8 mouse cellular contexts compared by ENCODE assay signal in genomic region chr2:65022363-65023240, GRCm38 (mm10). TPM values are rescaled to one million over a fixed set of nuclear protein-coding genes. Genes with fewer than 3 reads are reported as not detected.
A peak's percentile ranks its signal among the peaks of the same experiment; 100 is the strongest.
DNase-seq lines count a peak whose midpoint lies in the region; ATAC-seq and TF ChIP-seq lines count a peak whose summit lies in the region.

No protein-coding gene starts in this region.

- peak overlapping the region; percentile 69 for H3K9ac ChIP-seq in embryonic facial prominence, embryonic 14.5 days (ENCODE audit: low read depth, low read length)
- H3K9ac ChIP-seq in liver, adult 2 months (ENCODE audit: low read depth, low read length) = peak overlapping the region; percentile 95

- peaks cover 15% of the 10 kb centered on the region; the same call in 1 of the 2 replicates for H3K79me2 ChIP-seq in liver, adult 2 months (ENCODE audit: control insufficient read depth, insufficient read depth, low read length)
- H3K79me2 ChIP-seq in myocyte (ENCODE audit: control insufficient read depth, insufficient read depth) = no peaks in the 10 kb centered on the region

- H3K27ac ChIP-seq in embryonic facial prominence, embryonic 14.5 days (replicated peaks; ENCODE audit: low read depth, low read length) = no peak overlapping the region
- peak overlapping the region; percentile 81 for H3K27ac ChIP-seq in liver, adult 2 months (replicated peaks; ENCODE audit: insufficient read depth, low read depth, low read length)

- WGBS in embryonic facial prominence, embryonic 14.5 days = under 1% methylated on average over 47 of the region's 71 CpGs
- under 1% methylated on average over 65 of the region's 71 CpGs for WGBS in liver, adult 2 months

- H3K27me3 ChIP-seq in embryonic facial prominence, embryonic 14.5 days (replicated peaks; ENCODE audit: control insufficient read depth, insufficient read depth, low read length) = 0 out of 2 replicates have a peak, but pooled peaks cover 3% of the 10 kb centered on the region
- no peaks in the 10 kb centered on the region for H3K27me3 ChIP-seq in liver, adult 2 months (ENCODE audit: control insufficient read depth, insufficient read depth, low read length)
- no peaks in the 10 kb centered on the region for H3K27me3 ChIP-seq in myocyte (ENCODE audit: control insufficient read depth, insufficient read depth, insufficient read length)

- peak overlapping the region; percentile 100 for H3K4me2 ChIP-seq in embryonic facial prominence, embryonic 14.5 days (ENCODE audit: low read depth, low read length)
- H3K4me2 ChIP-seq in myocyte (ENCODE audit: low read depth) = peak overlapping the region; percentile 85

- H3ac ChIP-seq in myocyte (ENCODE audit: control insufficient read depth, insufficient read length) = peak overlapping the region; percentile 5

- ATAC-seq in embryonic facial prominence, embryonic 14.5 days (ENCODE audit: low read depth) = peak; percentile 93

- no peaks in the 10 kb centered on the region for H3K9me3 ChIP-seq in embryonic facial prominence, embryonic 14.5 days (ENCODE audit: control insufficient read depth, low read length)

- DNase-seq in spleen, adult 18-20 months = peak; percentile 5 to 18
- DNase-seq in spleen, adult 12 weeks (ENCODE audit: low spot score) = no peak
- DNase-seq in embryonic facial prominence, embryonic 14.5 days (ENCODE audit: low spot score) = peak; percentile 73
- peak; percentile 68 to 77 for DNase-seq in heart, adult 9 months (ENCODE audit: low spot score in 2 of 2)
- peak; percentile 68 for DNase-seq in kidney, adult 9 months
- DNase-seq in liver, adult 2 months (ENCODE audit: extremely low read depth, low read depth, low spot score) = peak; percentile 69
- peak; percentile 40 for DNase-seq in telencephalon, adult 2 months (ENCODE audit: low read depth, low spot score)

- TF ChIP-seq CTCF in liver, adult 2 months (IDR thresholded peaks at IDR 0.05; ENCODE audit: low read depth, low read length) = peak; percentile 63

- no peaks in the 10 kb centered on the region for H3K36me3 ChIP-seq in embryonic facial prominence, embryonic 14.5 days (ENCODE audit: control insufficient read depth, insufficient read depth, low read length)
- no peaks in the 10 kb centered on the region; the same call in 1 of the 2 replicates for H3K36me3 ChIP-seq in liver, adult 2 months (ENCODE audit: control insufficient read depth, insufficient read depth, low read length)
- no peaks in the 10 kb centered on the region for H3K36me3 ChIP-seq in myocyte (ENCODE audit: control insufficient read depth, insufficient read depth)

- peak; percentile 64; the same call in 1 of the 2 replicates for TF ChIP-seq POLR2A in liver, adult 2 months (IDR thresholded peaks at IDR 0.05; ENCODE audit: extremely low read depth, insufficient read depth, low read length)
- no peak for TF ChIP-seq POLR2A in myocyte (IDR thresholded peaks at IDR 0.05; ENCODE audit: insufficient read length, low read depth)

- peak overlapping the region; percentile 77 for H3K4me3 ChIP-seq in embryonic facial prominence, embryonic 14.5 days (ENCODE audit: low read depth, low read length)
- peak overlapping the region; percentile 90 for H3K4me3 ChIP-seq in liver, adult 2 months (ENCODE audit: insufficient read depth, low read depth, low read length)
- peak overlapping the region; percentile 14 for H3K4me3 ChIP-seq in myocyte

- no peaks in the 10 kb centered on the region for H3K4me1 ChIP-seq in embryonic facial prominence, embryonic 14.5 days (ENCODE audit: control insufficient read depth, insufficient read depth, low read length)
- peaks cover 8% of the 10 kb centered on the region for H3K4me1 ChIP-seq in liver, adult 2 months (ENCODE audit: control insufficient read depth, insufficient read depth, low read length)

TF ChIP-seq in myocyte, 11 proteins besides CTCF, POLR2A, EP300 and RAD21:
- no peak for TF ChIP-seq USF1 (IDR thresholded peaks at IDR 0.05; ENCODE audit: low read depth)
- no peak for TF ChIP-seq CEBPB (IDR thresholded peaks at IDR 0.05; ENCODE audit: insufficient read depth, poor library complexity, severe bottlenecking)
- TF ChIP-seq SRF (IDR thresholded peaks at IDR 0.05; ENCODE audit: control insufficient read depth, insufficient read length, low read depth) = no peak
- no peak for TF ChIP-seq E2F4 (IDR thresholded peaks at IDR 0.05; ENCODE audit: insufficient read depth)
- TF ChIP-seq TCF3 (IDR thresholded peaks at IDR 0.05; ENCODE audit: insufficient read length, low read depth) = no peak
- TF ChIP-seq TCF12 (IDR thresholded peaks at IDR 0.05; ENCODE audit: insufficient read depth, poor library complexity, severe bottlenecking) = no peak
- TF ChIP-seq MAX (IDR thresholded peaks at IDR 0.05; ENCODE audit: low read depth) = no peak

RNA-seq across cellular contexts. Expression of gene Grb14, which starts 2.2 kb away (rescaled TPM):
- polyA plus RNA-seq in embryonic facial prominence, embryonic 14.5 days (2014; fragmentation: Nextera tagmentation; extraction: Ambion mirVana) = 11.6 and 12.0 TPM in 2 replicates
- total RNA-seq in liver, adult 2 months (2014; rRNA removed) = 43.8 and 47.6 TPM in 2 replicates
- polyA plus RNA-seq in liver, adult 2 months (2012; rRNA removed) = 16.1 and 17.6 TPM in 2 replicates
- 0.66 TPM for polyA plus RNA-seq in myocyte (2012; fragmentation: generic; extraction: Trizol)

Comparison
In these comparisons a context has a peak if more than half of its experiments do, and no peak if none do; other contexts are left out.
1. H3K4me3 ChIP-seq: peak in every context shown above with its lines; median percentile 90 in liver, adult 2 months; 77 in embryonic facial prominence, embryonic 14.5 days; 14 in myocyte.